Mouse (Mus musculus): ENCODE data around the gene Atp8b5. TPM values are rescaled to one million over a fixed set of nuclear protein-coding genes. Genes with fewer than 3 reads are reported as not detected.

Gene Atp8b5
- polyA plus RNA-seq, 1 experiment from 2014 or later = 0.59 TPM

GRCm38 (mm10) chr4:43382155-43383020 lies 115.4 kb downstream of the Atp8b5 start:
- no peak for DNase-seq (ENCODE audit: low read depth, low spot score)
- ChIA-PET CTCF (interaction anchor here (0.7 to 1.1 kb wide), 4 partner anchors 10 to 16 kb away, joined by 3 to 6 read pairs (median 3); no protein-coding TSS in a partner anchor), POLR2A (interaction anchor here (0.7 to 1.5 kb wide), 6 partner anchors 11 to 73 kb away, joined by 3 to 6 read pairs (median 4); no protein-coding TSS in a partner anchor)
- no peaks in the 10 kb centered on the region for H3K27me3 ChIP-seq
- peak; percentile 38 for ATAC-seq
- TF ChIP-seq CTCF (IDR thresholded peaks at IDR 0.05) = no peak
- in situ Hi-C loops (cut with MboI; ENCODE audit: low pct_unique_long_range_greater_than_20kb) = loop anchor here (5.0 kb wide), 1 partner anchor 35 kb away; no protein-coding TSS in a partner anchor

- ATAC-seq (peak; percentile 10), DNase-seq (ENCODE audit: low read depth, low spot score) (no peak)
- in situ Hi-C loops (cut with MboI; ENCODE audit: low pct_unique_long_range_greater_than_20kb) = loop anchor here (5.0 kb wide), 1 partner anchor 34 kb away; no protein-coding TSS in a partner anchor
- ChIA-PET CTCF (interaction anchor here (0.7 to 1.1 kb wide), 4 partner anchors 11 to 15 kb away, joined by 3 to 6 read pairs (median 3); no protein-coding TSS in a partner anchor), POLR2A (interaction anchor here (0.7 to 1.5 kb wide), 6 partner anchors 10 to 74 kb away, joined by 3 to 6 read pairs (median 4); no protein-coding TSS in a partner anchor)
- TF ChIP-seq CTCF (IDR thresholded peaks at IDR 0.05) = no peak
- H3K27me3 ChIP-seq = no peaks in the 10 kb centered on the region
These were observed 116.5 kb downstream of the Atp8b5 start for GRCm38 (mm10) chr4:43383246-43384082.

DNA sequence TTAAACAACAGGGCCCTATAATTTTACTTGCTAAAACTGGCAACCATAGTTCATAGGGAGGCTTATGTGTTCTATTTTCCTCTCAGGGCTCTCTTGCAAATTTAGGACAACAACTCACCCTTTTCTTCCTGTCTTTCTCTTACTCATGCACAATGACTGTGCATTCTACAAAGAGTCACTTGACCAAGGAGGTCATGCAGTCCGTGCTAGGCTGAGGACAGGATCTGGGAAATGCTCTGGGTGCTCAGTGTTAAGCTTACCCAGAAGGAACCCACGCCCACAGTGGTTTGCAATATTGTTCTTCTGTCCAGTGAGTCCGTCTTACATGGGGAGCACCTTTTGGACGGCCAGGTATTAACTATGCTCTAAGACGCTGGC lies 117.1 kb downstream of the Atp8b5 start:
- ChIA-PET POLR2A (no interaction called here), CTCF (interaction anchor here (1.5 kb wide), 1 partner anchor 10 kb away, joined by 4 read pairs; no protein-coding TSS in a partner anchor)
- no peak for TF ChIP-seq CTCF (IDR thresholded peaks at IDR 0.05)
- H3K27me3 ChIP-seq = no peaks in the 10 kb centered on the region
- ATAC-seq (no peak), DNase-seq (ENCODE audit: low read depth, low spot score) (no peak)
- in situ Hi-C loops (cut with MboI; ENCODE audit: low pct_unique_long_range_greater_than_20kb) = loop anchor here (5.0 kb wide), 1 partner anchor 33 kb away; no protein-coding TSS in a partner anchor

DNA sequence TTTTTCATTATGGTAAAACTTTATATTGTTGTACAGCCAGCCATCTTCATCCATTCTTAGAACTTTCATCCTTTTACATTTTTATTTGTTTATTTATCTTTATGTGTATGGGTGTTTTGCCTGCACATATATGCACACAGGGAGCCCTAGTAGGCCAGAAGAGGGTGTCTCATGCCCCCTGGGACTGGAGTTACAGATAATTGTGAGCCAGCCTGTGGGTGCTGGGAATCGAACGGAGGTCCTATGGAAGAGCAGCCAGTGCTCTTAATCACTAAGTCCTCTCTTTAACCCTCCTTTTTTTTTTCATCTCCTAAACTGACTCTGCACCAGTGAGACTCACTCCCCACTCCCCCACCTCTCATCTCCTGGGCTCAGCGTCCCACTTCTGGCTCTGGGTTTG lies 117.6 kb downstream of the Atp8b5 start:
- CTCF ChIA-PET = interaction anchor here (1.5 kb wide), 1 partner anchor 10 kb away, joined by 4 read pairs; no protein-coding TSS in a partner anchor
- in situ Hi-C loops (cut with MboI; ENCODE audit: low pct_unique_long_range_greater_than_20kb) = loop anchor here (5.0 kb wide), 1 partner anchor 33 kb away; no protein-coding TSS in a partner anchor
- no peaks in the 10 kb centered on the region for H3K27me3 ChIP-seq
- no peak for ATAC-seq
- TF ChIP-seq CTCF (IDR thresholded peaks at IDR 0.05) = no peak
- DNase-seq (ENCODE audit: low read depth, low spot score) = no peak
- POLR2A ChIA-PET = no interaction called here

- POLR2A ChIA-PET = no interaction called here
- no peak for DNase-seq (ENCODE audit: low read depth, low spot score)
- in situ Hi-C loops (cut with MboI; ENCODE audit: low pct_unique_long_range_greater_than_20kb) = no loop called here
- TF ChIP-seq CTCF (IDR thresholded peaks at IDR 0.05) = no peak
- no peak for ATAC-seq
- no peaks in the 10 kb centered on the region for H3K27me3 ChIP-seq
- CTCF ChIA-PET = no interaction called here
These were observed 120.0 kb downstream of the Atp8b5 start for GRCm38 (mm10) chr4:43386932-43387331.

DNA sequence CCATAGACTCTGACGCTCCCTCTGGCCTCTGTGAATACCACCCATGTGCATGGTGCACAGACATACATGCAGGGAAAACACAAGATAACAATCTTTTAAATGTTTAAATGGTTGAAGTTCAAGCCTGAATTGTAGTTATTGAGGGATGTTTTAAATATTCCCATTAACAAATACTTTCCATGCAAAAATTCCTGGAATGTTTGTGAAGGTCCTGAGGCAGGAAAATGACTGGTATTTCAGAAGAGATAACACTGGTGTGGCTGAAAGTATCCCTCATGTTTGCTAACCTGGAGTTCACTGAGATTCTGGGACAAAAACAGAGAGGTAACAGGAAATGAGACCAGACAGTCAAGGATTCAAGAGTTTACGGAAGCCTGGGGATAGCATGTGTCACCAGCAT lies 122.4 kb downstream of the Atp8b5 start:
- DNase-seq (ENCODE audit: low read depth, low spot score) (no peak), ATAC-seq (no peak)
- TF ChIP-seq CTCF (IDR thresholded peaks at IDR 0.05) = no peak
- in situ Hi-C loops (cut with MboI; ENCODE audit: low pct_unique_long_range_greater_than_20kb) = no loop called here
- POLR2A ChIA-PET = no interaction called here
- no peaks in the 10 kb centered on the region for H3K27me3 ChIP-seq
- CTCF ChIA-PET = no interaction called here

GRCm38 (mm10) chr4:43389845-43390440 lies 123.0 kb downstream of the Atp8b5 start:
- ATAC-seq (no peak), DNase-seq (ENCODE audit: low read depth, low spot score) (no peak)
- POLR2A ChIA-PET = no interaction called here
- CTCF ChIA-PET = interaction anchor here (0.7 kb wide), 1 partner anchor 9 kb away, joined by 3 read pairs; no protein-coding TSS in a partner anchor
- H3K27me3 ChIP-seq = no peaks in the 10 kb centered on the region
- TF ChIP-seq CTCF (IDR thresholded peaks at IDR 0.05) = no peak
- in situ Hi-C loops (cut with MboI; ENCODE audit: low pct_unique_long_range_greater_than_20kb) = no loop called here

DNA sequence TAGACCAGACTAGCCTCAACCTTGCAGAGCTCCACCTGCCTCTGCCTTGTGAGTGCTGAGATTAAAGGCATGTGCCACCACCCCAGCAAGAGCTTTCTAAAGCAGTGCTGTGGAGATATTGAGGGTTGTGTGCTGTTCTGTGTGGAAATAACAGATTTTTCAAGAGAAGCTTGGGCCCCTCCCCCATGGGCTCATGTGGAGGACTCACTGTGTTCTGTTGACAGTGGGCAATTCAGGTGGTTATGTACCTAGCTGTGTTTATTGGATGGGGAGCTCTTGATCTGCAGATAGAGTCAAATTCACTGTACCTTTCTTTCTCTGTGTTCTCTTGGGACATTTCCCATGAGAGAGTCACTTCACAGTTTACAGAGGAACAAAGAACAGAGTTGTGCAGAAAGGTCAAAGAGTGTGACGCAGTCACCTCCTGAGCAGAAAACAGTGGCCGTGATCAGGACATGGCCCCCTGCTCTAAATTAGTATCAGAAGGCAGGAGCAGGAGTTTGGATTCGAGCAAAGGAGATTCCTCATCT lies 124.6 kb downstream of the Atp8b5 start:
- H3K27me3 ChIP-seq = no peaks in the 10 kb centered on the region
- no peak for ATAC-seq
- CTCF ChIA-PET = no interaction called here
- DNase-seq (ENCODE audit: low read depth, low spot score) = no peak
- in situ Hi-C loops (cut with MboI; ENCODE audit: low pct_unique_long_range_greater_than_20kb) = no loop called here
- TF ChIP-seq CTCF (IDR thresholded peaks at IDR 0.05) = no peak
- POLR2A ChIA-PET = interaction anchor here (0.6 kb wide), 1 partner anchor 17 kb away, joined by 3 read pairs; no protein-coding TSS in a partner anchor

DNA sequence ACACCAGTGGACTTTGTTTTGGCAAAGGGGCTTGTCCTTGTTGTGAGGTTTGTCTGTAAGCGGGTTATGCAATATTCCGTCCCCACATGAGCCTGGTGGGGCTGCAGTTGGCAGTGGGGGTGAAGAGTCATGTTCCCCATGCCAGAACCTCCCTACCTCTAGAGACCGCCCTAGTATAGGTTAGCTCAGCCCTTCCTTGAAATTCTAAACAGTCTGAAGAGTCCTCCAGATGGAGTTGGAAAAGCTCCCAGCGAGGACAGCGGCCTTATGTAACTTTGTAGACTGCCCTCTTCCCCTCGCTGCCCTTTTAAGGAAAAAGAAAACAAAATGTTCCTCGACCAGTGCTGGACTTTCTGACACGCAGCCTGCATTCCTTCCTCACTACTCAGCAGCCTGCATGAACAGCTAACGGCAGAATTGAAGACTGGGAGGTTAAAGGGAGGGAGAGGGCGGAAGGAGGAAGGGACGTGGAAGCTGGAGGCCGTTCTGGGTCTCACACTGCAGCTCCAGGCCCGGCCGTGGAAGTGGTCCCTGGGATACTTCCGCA lies 127.5 kb downstream of the Atp8b5 start:
- no peak for TF ChIP-seq CTCF (IDR thresholded peaks at IDR 0.05)
- CTCF ChIA-PET = interaction anchor here (1.2 to 1.5 kb wide), 2 partner anchors 10 to 12 kb away, joined by 4 to 6 read pairs; no protein-coding TSS in a partner anchor
- POLR2A ChIA-PET = no interaction called here

More for the DNA sequence above, 127.5 kb downstream of the Atp8b5 start:
- in situ Hi-C loops (cut with MboI; ENCODE audit: low pct_unique_long_range_greater_than_20kb) = no loop called here
- DNase-seq (ENCODE audit: low read depth, low spot score) (no peak), ATAC-seq (peak; percentile 72)
- H3K27me3 ChIP-seq = no peaks in the 10 kb centered on the region
